Comparison of ENCODE assay signal across 8 mouse cellular contexts in the genomic region with DNA sequence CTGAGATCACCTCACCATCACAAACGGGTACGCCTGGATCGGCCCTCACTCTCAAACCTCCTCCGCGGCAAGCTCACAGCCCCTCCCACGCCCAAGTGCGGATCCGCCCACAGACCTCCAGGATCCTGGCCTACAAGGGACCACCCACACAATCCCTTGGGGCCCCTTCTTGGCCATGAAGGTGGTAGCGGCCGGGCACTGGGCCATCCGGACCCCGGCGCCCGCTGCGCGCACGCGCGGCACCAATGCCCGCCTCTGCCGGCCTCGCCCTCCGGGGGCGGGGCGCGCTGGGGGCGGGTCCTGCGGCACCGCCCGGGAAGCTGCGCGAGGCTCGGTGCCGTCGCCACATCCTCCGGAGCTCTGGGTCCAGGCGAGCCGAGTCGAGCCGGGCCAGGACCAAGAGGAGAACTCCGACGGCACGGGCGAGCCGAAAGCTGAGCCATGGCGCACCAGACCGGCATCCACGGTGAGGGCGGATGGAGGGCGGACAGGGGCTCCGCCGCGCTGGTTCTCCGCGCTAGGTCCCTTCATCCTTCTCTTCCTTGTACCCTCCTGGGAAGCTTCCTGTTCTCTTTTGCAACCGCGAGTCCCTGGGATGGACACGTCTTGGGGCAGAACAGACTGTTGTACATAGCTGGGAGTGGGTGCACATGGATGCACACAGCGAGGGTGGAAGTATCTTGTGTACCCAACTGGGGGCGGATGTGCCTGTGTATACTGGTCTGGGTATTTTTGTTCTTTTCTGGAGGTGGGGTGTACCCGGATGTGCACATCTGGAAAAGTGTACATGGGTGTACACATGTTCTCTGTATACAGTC. TPM values are rescaled to one million over a fixed set of nuclear protein-coding genes. Genes with fewer than 3 reads are reported as not detected.
DNase-seq lines count a peak whose midpoint lies in the region; ATAC-seq and TF ChIP-seq lines count a peak whose summit lies in the region.

A gene (plus strand): TSS at position 290 of the 818 bp plus-strand sequence.

- no peaks in the 10 kb centered on the region for H3K27me3 ChIP-seq in ES-Bruce4 (ENCODE audit: control insufficient read depth, insufficient read depth, low read length, poor library complexity, severe bottlenecking)
- no peaks in the 10 kb centered on the region for H3K27me3 ChIP-seq in forebrain, embryonic 14.5 days (replicated peaks; ENCODE audit: control insufficient read depth, insufficient read depth, low read length)
- no peaks in the 10 kb centered on the region for H3K27me3 ChIP-seq in neural tube, embryonic 15.5 days (replicated peaks)

- H3K4me3 ChIP-seq in ES-Bruce4 (ENCODE audit: low read depth, low read length) = peak within 1 kb of the TSS; percentile 97
- H3K4me3 ChIP-seq in forebrain, embryonic 14.5 days (ENCODE audit: low read depth, low read length) = peak within 1 kb of the TSS; percentile 61
- H3K4me3 ChIP-seq in neural tube, embryonic 15.5 days (replicated peaks) = peak within 1 kb of the TSS; percentile 79

- H3K4me1 ChIP-seq in ES-Bruce4 (ENCODE audit: control insufficient read depth, insufficient read depth, low read length) = peaks cover 9% of the 10 kb centered on the region
- peaks cover 13% of the 10 kb centered on the region; the same call in 1 of the 2 replicates for H3K4me1 ChIP-seq in forebrain, embryonic 14.5 days (ENCODE audit: control insufficient read depth, insufficient read depth, low read length)
- peaks cover 57% of the 10 kb centered on the region for H3K4me1 ChIP-seq in neural tube, embryonic 15.5 days

- H3K4me2 ChIP-seq in forebrain, embryonic 14.5 days (ENCODE audit: low read length) = peak within 1 kb of the TSS; percentile 74
- peak within 1 kb of the TSS; percentile 70 for H3K4me2 ChIP-seq in neural tube, embryonic 15.5 days

- H3K36me3 ChIP-seq in ES-Bruce4 (ENCODE audit: control insufficient read depth, insufficient read depth, low read length, poor library complexity, severe bottlenecking) = no peaks in the 10 kb centered on the region
- 0 out of 2 replicates have a peak, but pooled peaks cover 1% of the 10 kb centered on the region for H3K36me3 ChIP-seq in forebrain, embryonic 14.5 days (ENCODE audit: control insufficient read depth, insufficient read depth, low read length)
- no peaks in the 10 kb centered on the region for H3K36me3 ChIP-seq in neural tube, embryonic 15.5 days

- peak; percentile 22 for TF ChIP-seq POLR2A in ES-Bruce4 (IDR thresholded peaks at IDR 0.05; ENCODE audit: insufficient read depth, low read length)

- no peak for TF ChIP-seq CTCF in ES-Bruce4 (IDR thresholded peaks at IDR 0.05; ENCODE audit: low read depth, low read length)

- no peak for TF ChIP-seq EP300 in ES-Bruce4 (IDR thresholded peaks at IDR 0.05; ENCODE audit: insufficient read depth, low read depth, low read length)

- no peak within 1 kb of the TSS for H3K27ac ChIP-seq in ES-Bruce4 (ENCODE audit: insufficient read depth, low read length)
- H3K27ac ChIP-seq in forebrain, embryonic 14.5 days (ENCODE audit: low read depth, low read length) = peak within 1 kb of the TSS; percentile 29; the same call in 1 of the 2 replicates
- H3K27ac ChIP-seq in neural tube, embryonic 15.5 days (replicated peaks) = peak within 1 kb of the TSS; percentile 83

- peak within 1 kb of the TSS; percentile 46 for H3K9ac ChIP-seq in ES-Bruce4 (ENCODE audit: low read depth, poor library complexity, severe bottlenecking)
- H3K9ac ChIP-seq in forebrain, embryonic 14.5 days (ENCODE audit: low read length) = peak within 1 kb of the TSS; percentile 84
- H3K9ac ChIP-seq in neural tube, embryonic 15.5 days (replicated peaks) = peak within 1 kb of the TSS; percentile 79

- no peaks in the 10 kb centered on the region for H3K9me3 ChIP-seq in ES-Bruce4 (replicated peaks; ENCODE audit: control insufficient read depth, insufficient read depth, low read length, poor library complexity, severe bottlenecking)
- no peaks in the 10 kb centered on the region for H3K9me3 ChIP-seq in forebrain, embryonic 14.5 days (replicated peaks; ENCODE audit: control insufficient read depth, low read length)
- H3K9me3 ChIP-seq in neural tube, embryonic 15.5 days (replicated peaks) = no peaks in the 10 kb centered on the region

- peak; percentile 93 for DNase-seq in forebrain, embryonic 14.5 days (ENCODE audit: low spot score)
- DNase-seq in heart, postnatal 14 days = peak; percentile 94 to 97
- peak; percentile 89 for DNase-seq in layer of hippocampus, adult 11-12 months (ENCODE audit: low spot score)
- peak; percentile 90 to 93 for DNase-seq in lung, adult 18-20 months
- peak; percentile 88 for DNase-seq in testis, postnatal 14 days (ENCODE audit: low spot score)

- peak; percentile 68 for ATAC-seq in cerebellum, adult (ENCODE audit: insufficient number of reproducible peaks, low FRiP score, low TSS enrichment)
- ATAC-seq in forebrain, embryonic 14.5 days = peak; percentile 88
- peak; percentile 88 for ATAC-seq in neural tube, embryonic 15.5 days (ENCODE audit: low FRiP score)

- intact Hi-C loops in heart, postnatal 14 days (cut with DNase I) = no loop called here

- WGBS in forebrain, embryonic 14.5 days = 2% methylated on average over 42 of the region's 61 CpGs
- WGBS in neural tube, embryonic 15.5 days = 1% methylated on average over 59 of the region's 61 CpGs

RNA-seq across cellular contexts. Expression of the gene that starts here (rescaled TPM):
- 27.3 and 36.7 TPM in 2 replicates for polyA plus RNA-seq in ES-Bruce4 (2011; ENCODE audit: insufficient read depth, insufficient read length, low read depth, missing spikeins)
- polyA plus RNA-seq in forebrain, embryonic 14.5 days (2014; fragmentation: Nextera tagmentation; extraction: Ambion mirVana) = 57.5 and 64.7 TPM in 2 replicates
- 100 to 1,000 TPM; 122 to 142 TPM for total RNA-seq in heart, postnatal 14 days (2021)
- polyA plus RNA-seq in neural tube, embryonic 15.5 days (2015; fragmentation: Nextera tagmentation; extraction: Ambion mirVana) = 48.1 and 58.2 TPM in 2 replicates
